16 mouse cellular contexts compared by ENCODE assay signal in the genomic region with DNA sequence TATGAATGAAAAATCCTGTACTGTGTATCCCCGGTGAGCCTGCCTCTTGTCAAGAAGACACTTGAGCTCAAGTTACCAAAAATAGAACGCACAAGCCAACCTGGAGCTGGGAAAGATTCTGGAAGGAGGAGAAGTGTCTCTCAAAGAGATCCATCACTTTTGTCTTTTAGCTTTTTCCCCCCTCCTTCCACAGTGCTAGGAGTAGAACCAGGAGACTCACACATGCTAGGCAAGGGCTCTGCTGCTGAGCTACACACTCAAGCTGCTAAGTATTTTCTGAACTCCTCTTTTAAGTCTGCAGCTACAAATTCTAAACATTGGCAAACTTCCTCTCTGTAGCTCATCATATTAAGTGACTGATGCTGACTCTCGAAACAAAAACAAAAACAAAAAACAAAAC.
"Had no signal": no experiment of that assay in that cellular context is flagged by ENCODE, and none has a peak within 500 bp of the region (broad histone marks: within the 10 kb centered on the region; RNA-seq: fewer than 3 reads in every experiment).

No protein-coding gene starts in this region.

- H3K4me2 ChIP-seq: lung, embryonic 15.5 days; midbrain, embryonic 11.5 days; midbrain, embryonic 13.5 days; midbrain, embryonic 15.5 days; neural tube, embryonic 12.5 days had no signal

- H3K9me3 ChIP-seq: lung, embryonic 15.5 days; megakaryocyte, embryonic 14.5 days; midbrain, embryonic 13.5 days; midbrain, embryonic 15.5 days; neural tube, embryonic 12.5 days had no signal

- H3K27ac ChIP-seq: lung, embryonic 15.5 days; macrophage; midbrain, embryonic 13.5 days; midbrain, embryonic 15.5 days; neural tube, embryonic 12.5 days had no signal

- H3K4me3 ChIP-seq: lung, embryonic 15.5 days; megakaryocyte, embryonic 14.5 days; midbrain, embryonic 13.5 days; midbrain, embryonic 15.5 days; neural tube, embryonic 12.5 days had no signal

- H3K9ac ChIP-seq: liver, postnatal 0 days; lung, embryonic 15.5 days; midbrain, embryonic 13.5 days; midbrain, embryonic 15.5 days; neural tube, embryonic 12.5 days had no signal

- H3K36me3 ChIP-seq: lung, embryonic 15.5 days; midbrain, embryonic 13.5 days; midbrain, embryonic 15.5 days; neural tube, embryonic 12.5 days had no signal

- DNase-seq: liver, postnatal 0 days; lung, adult 2 months; lung, postnatal 14 days; lung, postnatal 36 days; right cerebral cortex, postnatal 14 days; thymus, adult 2 months; thymus, postnatal 25 days; thymus, postnatal 4 days had no signal

- H3K4me1 ChIP-seq: lung, embryonic 15.5 days; megakaryocyte, embryonic 14.5 days; midbrain, embryonic 13.5 days; midbrain, embryonic 15.5 days; neural tube, embryonic 12.5 days had no signal

- H3K27me3 ChIP-seq: lung, embryonic 15.5 days; megakaryocyte, embryonic 14.5 days; midbrain, embryonic 13.5 days; midbrain, embryonic 15.5 days; neural tube, embryonic 12.5 days had no signal

- ATAC-seq: liver, postnatal 0 days; lung, postnatal 0 days; midbrain, embryonic 13.5 days; midbrain, embryonic 15.5 days had no signal
